Mouse (Mus musculus) limb, embryonic 11.5 days (tissue): ENCODE data around the gene Btd. TPM values are rescaled to one million over a fixed set of nuclear protein-coding genes. Genes with fewer than 3 reads are reported as not detected.

Experiments used
- ATAC-seq: fragments of 200-750 bp; cut with Nextera tagmentation; 2 replicates; pipeline ENCODE4 v1.8.0; 2017; ENCODE audit warnings: low read depth; ENCODE audit not compliant: insufficient number of reproducible peaks, low FRiP score, low TSS enrichment
- DNase-seq: peaks from one replicate; pipeline ENCODE4 v3.0.0-alpha.2; 2015; ENCODE audit warnings: low spot score
- H3K27ac ChIP-seq: fragments of 300-500 bp; sonication (generic); replicated peaks from 2 replicates; pipeline ENCODE4 v1.5.1; 2014; ENCODE audit warnings: low read depth, mild to moderate bottlenecking, low read length
- H3K27me3 ChIP-seq: fragments of 300-500 bp; sonication (generic); 2 replicates; pipeline ENCODE4 v1.6.1; 2014; ENCODE audit warnings: mild to moderate bottlenecking, low read length, mixed read lengths; ENCODE audit not compliant: control insufficient read depth, insufficient read depth
- H3K36me3 ChIP-seq: fragments of 300-500 bp; sonication (generic); 2 replicates; pipeline ENCODE4 v1.6.1; 2014; ENCODE audit warnings: mild to moderate bottlenecking, low read length, moderate library complexity, mixed read lengths; ENCODE audit not compliant: control insufficient read depth, insufficient read depth
- H3K4me1 ChIP-seq: fragments of 300-500 bp; sonication (generic); 2 replicates; pipeline ENCODE4 v1.6.1; 2014; ENCODE audit warnings: low read length, mixed read lengths; ENCODE audit not compliant: control insufficient read depth, insufficient read depth
- H3K4me2 ChIP-seq: fragments of 300-500 bp; sonication (generic); 2 replicates; pipeline ENCODE4 v1.6.1; 2014; ENCODE audit warnings: low read depth, mild to moderate bottlenecking, moderate library complexity; ENCODE audit not compliant: severe bottlenecking
- H3K4me3 ChIP-seq: fragments of 300-500 bp; sonication (generic); 2 replicates; pipeline ENCODE4 v1.5.1; 2014; ENCODE audit warnings: low read depth, low read length
- H3K9ac ChIP-seq: fragments of 300-500 bp; sonication (generic); 2 replicates; pipeline ENCODE4 v1.6.1; 2014; ENCODE audit warnings: mild to moderate bottlenecking, low read length
- H3K9me3 ChIP-seq: fragments of 300-500 bp; sonication (generic); 2 replicates; pipeline ENCODE4 v1.6.1; 2016; ENCODE audit warnings: low read length; ENCODE audit not compliant: control insufficient read depth
- WGBS: fragments of 180-500 bp; shearing (Covaris S2); extraction: QIAGEN DNeasy Blood & Tissue Kit; methylation state at CpG from one replicate; pipeline ENCODE4 v1.1.7; 2014; 5-methylcytosine and 5-hydroxymethylcytosine counted together
- polyA plus RNA-seq: library from polyadenylated mRNA; unstranded; fragments of >200 nt; fragmentation: Nextera tagmentation; extraction: Ambion mirVana; gene quantifications from 2 replicates; pipeline ENCODE4 v1.2.1, GENCODE M21; 2014

Gene Btd
- polyA plus RNA-seq, 1 experiment from 2014 or later: 18.9 TPM

DNA sequence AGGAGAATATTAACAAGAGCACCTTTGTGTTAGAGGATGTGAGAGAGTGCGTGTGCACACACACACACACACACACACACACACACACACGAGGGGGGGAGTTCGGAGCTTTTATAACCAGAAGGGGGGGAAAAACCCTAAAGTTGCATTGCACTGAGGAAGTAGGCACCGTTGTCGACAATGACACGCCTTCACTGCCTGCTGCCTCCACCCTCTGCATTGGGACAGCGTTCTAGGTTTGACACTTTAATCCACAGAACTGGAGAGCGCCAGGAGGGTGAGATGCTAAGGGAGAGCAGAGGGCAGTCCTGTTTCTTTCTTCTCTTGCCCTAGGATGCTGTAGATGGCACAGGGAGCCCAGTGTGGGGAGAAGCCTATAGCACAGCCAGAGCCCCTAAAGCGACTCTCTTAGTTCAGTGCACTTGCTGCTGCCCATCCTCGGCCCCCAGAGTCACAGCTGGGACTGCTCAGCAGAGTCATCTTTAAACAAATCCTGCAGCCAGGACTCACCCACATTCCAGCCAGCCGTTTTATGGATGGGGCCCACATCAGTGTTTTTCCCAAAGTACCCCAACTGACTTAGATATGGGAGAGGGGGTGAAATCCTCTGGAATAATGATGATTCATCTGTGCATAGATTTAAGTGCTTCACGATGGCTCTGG, 24.2 kb downstream of the Btd start:
- no peak overlapping the region; the same call in 1 of the 2 replicates for H3K27ac ChIP-seq
- H3K4me3 ChIP-seq: no peak overlapping the region
- H3K9me3 ChIP-seq: no peaks in the 10 kb centered on the region
- H3K4me1 ChIP-seq: peaks cover 26% of the 10 kb centered on the region
- WGBS: 68% methylated on average over 12 of the region's 12 CpGs
- H3K9ac ChIP-seq: no peak overlapping the region
- peaks cover 4% of the 10 kb centered on the region; the same call in 1 of the 2 replicates for H3K36me3 ChIP-seq
- DNase-seq (peak; percentile 19), ATAC-seq (no peak)
- no peaks in the 10 kb centered on the region for H3K27me3 ChIP-seq
- no peak overlapping the region for H3K4me2 ChIP-seq

DNA sequence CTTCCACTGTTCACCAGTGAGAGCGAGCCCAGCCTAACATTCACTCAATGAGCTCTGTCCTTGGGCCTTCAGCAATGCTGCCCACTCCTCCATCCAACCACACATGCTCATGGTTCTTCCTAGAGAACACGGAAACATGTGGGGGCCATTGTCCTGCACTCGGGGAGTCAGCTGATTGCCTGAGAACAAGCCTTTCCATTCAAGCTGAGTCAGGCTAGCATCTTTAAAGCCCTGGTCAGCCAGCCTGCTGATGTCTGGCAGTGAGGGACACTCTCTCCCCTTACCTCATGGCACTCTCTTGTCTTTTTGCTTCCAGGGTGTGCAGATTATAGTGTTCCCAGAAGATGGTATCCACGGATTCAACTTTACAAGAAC, 24.7 kb downstream of the Btd start:
- no peak overlapping the region for H3K4me2 ChIP-seq
- no peak overlapping the region; the same call in 1 of the 2 replicates for H3K27ac ChIP-seq
- no peak overlapping the region for H3K9ac ChIP-seq
- peaks cover 22% of the 10 kb centered on the region for H3K4me1 ChIP-seq
- H3K4me3 ChIP-seq: no peak overlapping the region
- H3K9me3 ChIP-seq: no peaks in the 10 kb centered on the region
- H3K27me3 ChIP-seq: no peaks in the 10 kb centered on the region
- 88% methylated on average over 4 of the region's 4 CpGs for WGBS
- peaks cover 4% of the 10 kb centered on the region; the same call in 1 of the 2 replicates for H3K36me3 ChIP-seq
- ATAC-seq (no peak), DNase-seq (no peak)

DNA sequence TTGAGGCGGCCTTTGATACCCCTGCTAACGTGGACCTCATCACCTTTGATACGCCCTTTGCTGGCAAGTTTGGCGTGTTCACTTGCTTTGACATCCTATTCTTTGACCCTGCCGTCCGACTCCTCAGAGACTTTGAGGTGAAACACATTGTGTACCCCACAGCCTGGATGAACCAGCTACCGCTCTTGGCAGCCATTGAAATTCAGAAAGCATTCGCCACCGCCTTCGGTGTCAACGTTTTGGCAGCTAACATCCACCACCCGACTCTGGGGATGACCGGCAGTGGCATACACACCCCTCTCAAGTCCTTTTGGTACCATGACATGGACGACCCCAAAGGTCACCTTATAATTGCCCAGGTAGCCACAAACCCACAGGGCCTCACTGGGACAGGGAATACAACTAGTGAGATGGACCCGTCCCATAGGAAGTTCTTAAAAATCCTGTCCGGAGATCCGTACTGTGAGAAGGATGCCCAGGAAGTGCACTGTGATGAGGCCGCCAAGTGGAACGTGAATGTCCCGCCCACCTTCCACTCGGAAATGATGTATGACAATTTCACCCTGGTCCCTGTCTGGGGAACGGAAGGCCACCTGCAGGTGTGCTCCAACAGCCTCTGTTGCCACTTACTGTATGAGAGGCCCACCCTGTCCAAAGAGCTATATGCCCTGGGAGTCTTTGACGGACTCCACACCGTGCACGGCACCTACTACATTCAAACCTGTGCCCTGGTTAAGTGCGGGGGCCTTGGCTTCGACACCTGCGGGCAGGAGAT, 26.3 kb downstream of the Btd start:
- ATAC-seq: no peak
- H3K36me3 ChIP-seq: peaks cover 4% of the 10 kb centered on the region; the same call in 1 of the 2 replicates
- no peaks in the 10 kb centered on the region for H3K9me3 ChIP-seq
- peak; percentile 7 for DNase-seq
- no peak overlapping the region for H3K27ac ChIP-seq
- 94% methylated on average over 28 of the region's 28 CpGs for WGBS
- no peaks in the 10 kb centered on the region for H3K27me3 ChIP-seq
- no peak overlapping the region for H3K4me2 ChIP-seq
- no peak overlapping the region for H3K9ac ChIP-seq
- peaks cover 17% of the 10 kb centered on the region for H3K4me1 ChIP-seq
- H3K4me3 ChIP-seq: no peak overlapping the region

DNA sequence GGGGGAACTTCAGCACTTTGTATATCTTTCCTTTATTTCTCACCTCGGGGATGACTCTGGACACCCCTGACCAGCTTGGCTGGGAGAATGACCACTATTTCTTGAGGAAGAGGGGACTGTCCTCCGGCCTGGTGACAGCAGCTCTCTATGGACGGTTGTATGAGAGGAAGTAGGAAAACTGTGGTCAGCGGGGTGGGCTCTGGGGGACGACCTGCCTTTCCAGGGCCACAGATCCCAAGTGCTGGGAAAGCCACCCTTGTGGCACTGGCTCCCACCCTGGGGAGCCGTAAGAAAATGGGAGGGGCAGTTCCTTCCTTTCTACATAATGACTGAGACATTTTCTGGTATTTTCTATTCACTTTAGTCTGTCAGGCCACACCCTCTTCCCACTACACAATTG, 26.9 kb downstream of the Btd start:
- Histone ChIP-seq H3K4me2 (no peak overlapping the region), H3K36me3 (peaks cover 4% of the 10 kb centered on the region; the same call in 1 of the 2 replicates), H3K9me3 (no peaks in the 10 kb centered on the region), H3K27me3 (no peaks in the 10 kb centered on the region), H3K4me1 (peaks cover 11% of the 10 kb centered on the region), H3K9ac (no peak overlapping the region), H3K27ac (no peak overlapping the region), H3K4me3 (no peak overlapping the region)
- 89% methylated on average over 6 of the region's 6 CpGs for WGBS
- DNase-seq: no peak
- ATAC-seq: no peak

DNA sequence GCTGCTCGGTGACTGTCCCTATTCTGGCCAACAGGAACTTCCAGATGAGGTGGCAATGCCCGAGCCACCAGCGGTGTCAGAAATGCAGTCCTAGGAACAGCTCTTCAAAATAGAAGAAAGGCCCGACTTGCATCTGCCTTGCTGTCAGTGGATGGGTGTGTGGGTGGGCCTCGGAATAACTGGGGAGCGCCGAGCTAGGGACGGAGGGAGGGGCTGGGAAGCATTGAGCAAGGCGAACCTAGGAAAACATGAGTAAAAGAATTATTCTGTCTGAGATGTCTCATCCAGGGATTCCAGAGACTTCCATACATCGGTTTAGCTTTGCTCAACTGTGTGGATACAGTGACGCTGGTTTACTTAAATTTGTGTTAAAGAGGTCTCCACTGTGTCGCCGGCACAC, 27.5 kb downstream of the Btd start:
- Histone ChIP-seq H3K4me1 (peaks cover 6% of the 10 kb centered on the region), H3K36me3 (peaks cover 4% of the 10 kb centered on the region; the same call in 1 of the 2 replicates), H3K27ac (0 out of 2 replicates have a peak overlapping the region, but pooled peaks have one; percentile 14), H3K4me2 (no peak overlapping the region), H3K9ac (no peak overlapping the region), H3K4me3 (no peak overlapping the region), H3K27me3 (no peaks in the 10 kb centered on the region), H3K9me3 (no peaks in the 10 kb centered on the region)
- 91% methylated on average over 13 of the region's 13 CpGs for WGBS
- ATAC-seq (no peak), DNase-seq (peak; percentile 14)

DNA sequence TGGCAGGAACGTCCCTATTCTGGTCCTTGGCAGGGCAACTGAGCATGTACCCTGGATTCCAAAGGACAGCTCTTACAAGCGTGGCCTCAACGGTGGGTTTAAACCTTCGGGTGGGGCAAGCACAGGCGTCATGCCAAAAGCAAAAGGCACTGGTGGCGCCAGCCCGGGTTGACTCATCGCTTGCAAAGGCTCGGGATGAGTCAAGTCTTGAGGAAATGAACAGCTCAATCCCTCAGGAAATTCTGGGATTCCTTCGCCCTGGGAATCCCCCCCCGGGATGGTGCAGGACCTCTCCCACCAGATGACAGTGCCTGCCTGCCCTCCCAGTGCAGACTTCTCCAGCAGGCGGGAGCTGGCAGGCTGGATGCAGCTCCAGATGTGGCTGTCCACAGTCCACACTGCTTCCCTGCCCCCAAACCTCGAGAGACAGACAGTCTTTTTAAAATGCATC, 28.4 kb downstream of the Btd start:
- H3K4me1 ChIP-seq: no peaks in the 10 kb centered on the region
- H3K36me3 ChIP-seq: peaks cover 4% of the 10 kb centered on the region; the same call in 1 of the 2 replicates
- H3K4me3 ChIP-seq: no peak overlapping the region
- no peak for ATAC-seq
- 77% methylated on average over 13 of the region's 13 CpGs for WGBS
- no peaks in the 10 kb centered on the region for H3K27me3 ChIP-seq
- H3K4me2 ChIP-seq: no peak overlapping the region
- H3K9ac ChIP-seq: no peak overlapping the region
- DNase-seq: peak; percentile 19
- H3K27ac ChIP-seq: no peak overlapping the region
- H3K9me3 ChIP-seq: no peaks in the 10 kb centered on the region

DNA sequence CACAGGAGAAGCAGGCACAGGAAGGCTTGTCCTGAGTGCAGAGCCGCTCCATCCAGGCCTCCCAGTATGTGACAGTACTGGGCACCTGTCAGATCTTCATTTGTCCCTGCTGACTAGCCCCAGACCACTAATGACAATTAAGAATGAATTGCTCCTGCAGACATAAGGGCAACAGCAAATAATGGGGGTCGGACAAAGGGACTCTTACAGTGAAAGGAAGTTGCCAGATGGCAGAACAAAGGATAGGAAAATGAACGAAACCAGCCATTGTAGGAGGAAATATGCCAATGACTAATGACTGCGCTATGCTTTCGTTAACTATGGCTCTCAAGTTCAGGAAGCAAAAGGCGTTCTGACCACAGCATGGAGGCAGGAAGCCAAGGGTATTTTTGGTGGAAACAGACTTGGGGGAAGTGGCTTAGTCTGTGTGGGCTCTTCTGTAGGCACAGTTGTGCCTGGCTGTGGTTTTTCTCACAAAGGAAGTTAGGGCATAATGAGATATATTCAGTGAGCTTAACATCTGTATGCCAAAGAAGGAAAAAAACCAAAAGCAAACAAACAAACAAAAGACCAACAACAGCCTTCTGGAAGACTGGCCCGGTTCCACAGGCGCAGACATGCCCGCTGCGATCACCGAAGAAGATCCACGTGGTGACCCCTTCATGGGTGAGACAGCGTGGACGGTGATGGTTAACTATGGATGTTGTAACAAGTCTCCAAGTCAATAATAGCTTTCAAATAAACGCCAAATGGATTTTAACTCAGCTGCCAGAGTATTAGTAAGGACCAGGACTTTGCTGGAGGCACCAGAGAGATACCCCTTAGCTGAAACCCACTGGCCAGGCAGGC, 29.0 kb downstream of the Btd start:
- WGBS: 76% methylated on average over 15 of the region's 15 CpGs
- Histone ChIP-seq H3K9ac (no peak overlapping the region), H3K36me3 (peaks cover 4% of the 10 kb centered on the region; the same call in 1 of the 2 replicates), H3K27ac (no peak overlapping the region), H3K4me2 (no peak overlapping the region), H3K27me3 (no peaks in the 10 kb centered on the region), H3K4me3 (no peak overlapping the region), H3K9me3 (no peaks in the 10 kb centered on the region), H3K4me1 (no peaks in the 10 kb centered on the region)
- ATAC-seq (no peak), DNase-seq (peak; percentile 21)
